Mouse (Mus musculus): Measurements from ENCODE around the gene Hoxb7. TPM values are rescaled to one million over a fixed set of nuclear protein-coding genes. Genes with fewer than 3 reads are reported as not detected.

Hoxb7 gene
- total and polyA plus RNA-seq, 2 experiments from 2014 or later = 0.20 TPM; not detected in 1

DNA sequence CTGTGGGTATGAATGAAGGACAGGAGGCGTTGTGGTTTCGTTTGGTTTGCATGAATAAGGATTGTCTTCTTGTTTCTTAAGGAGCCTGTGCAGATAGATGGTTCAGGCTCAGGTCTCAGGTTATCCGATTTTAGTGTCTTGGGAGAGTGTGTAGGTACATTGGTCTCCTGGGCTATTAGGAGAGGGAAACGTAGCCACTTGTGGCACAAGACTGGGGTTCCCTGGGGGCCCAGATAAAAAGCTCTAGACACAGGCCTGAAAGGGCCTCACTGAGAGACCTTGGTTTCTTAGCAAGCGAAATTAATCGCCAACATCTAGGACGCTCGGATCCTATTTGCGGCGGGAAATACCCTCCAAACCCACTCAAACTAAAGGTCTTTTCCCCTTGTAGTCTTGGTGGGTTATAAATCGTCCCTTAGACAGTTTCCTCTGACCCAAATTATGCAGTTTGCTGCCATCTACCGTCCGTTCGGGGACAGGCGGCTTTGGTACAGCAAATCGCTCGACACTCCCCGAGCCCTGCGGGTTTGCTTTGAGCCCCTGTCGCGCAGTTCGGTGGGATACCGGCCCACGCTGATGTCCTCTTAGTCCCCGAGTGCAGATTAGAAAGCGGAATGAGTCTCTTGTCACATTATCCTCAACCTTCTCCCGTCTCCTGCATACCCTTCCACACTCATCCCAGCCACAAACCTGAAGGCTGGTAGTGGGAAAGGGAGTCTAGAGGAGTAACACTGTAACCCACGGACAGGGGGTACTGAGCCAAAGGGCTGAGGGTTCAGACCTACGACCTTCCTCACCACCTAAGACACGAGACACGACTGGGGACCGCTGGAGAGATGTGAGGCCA lies 8.0 kb downstream of the Hoxb7 start:
- no peak overlapping the region for H3K4me3 ChIP-seq (ENCODE audit: low read depth, low read length)
- no peak overlapping the region for H3K4me2 ChIP-seq (ENCODE audit: low read depth, low read length)

DNA sequence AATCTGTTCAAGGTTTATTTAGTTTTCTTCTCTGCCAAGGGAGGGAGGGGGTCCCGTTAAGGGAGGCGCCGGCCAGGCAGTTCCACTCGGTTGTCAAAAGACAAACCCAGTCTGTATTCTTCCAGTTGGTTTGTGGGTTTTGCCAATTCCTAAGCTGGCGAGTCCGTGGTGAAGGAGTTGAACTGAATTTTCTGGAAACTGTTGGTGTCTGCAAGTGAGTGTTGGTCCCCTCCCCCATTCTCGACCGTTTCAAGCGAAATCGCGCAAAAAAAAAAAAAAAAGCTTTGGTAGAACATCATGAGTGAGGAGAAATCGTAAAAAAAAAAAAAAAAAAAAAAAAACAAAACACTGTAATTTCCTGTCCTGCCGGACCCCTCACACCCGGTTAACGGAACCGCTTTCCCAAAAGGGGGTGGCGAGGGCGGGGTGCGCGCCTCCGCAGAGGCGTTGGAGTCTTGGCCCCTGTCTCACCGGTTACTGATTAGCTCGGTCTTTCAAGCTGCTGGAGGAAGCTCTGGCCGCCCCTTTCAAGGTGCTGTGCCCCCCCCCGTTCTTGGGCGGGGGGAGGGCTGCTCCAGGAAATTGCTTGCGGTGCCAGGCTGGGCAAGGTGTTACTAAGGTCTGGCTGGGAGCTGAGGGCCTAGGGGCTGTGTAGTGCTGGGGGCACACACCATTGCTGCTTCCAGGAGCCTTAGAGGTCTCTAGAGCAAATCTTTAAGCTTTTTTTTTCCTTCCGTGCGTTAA lies 8.8 kb downstream of the Hoxb7 start:
- ATAC-seq (ENCODE audit: insufficient read depth, low read depth) (no peak), DNase-seq (ENCODE audit: low spot score) (no peak)
- H3K36me3 ChIP-seq (replicated peaks; ENCODE audit: control insufficient read depth, insufficient read depth, low read length) = no peaks in the 10 kb centered on the region
- peaks cover 100% of the 10 kb centered on the region for H3K27me3 ChIP-seq (ENCODE audit: control insufficient read depth, insufficient read depth, low read length)
- H3K4me3 ChIP-seq (ENCODE audit: low read depth, low read length) = no peak overlapping the region
- H3K27ac ChIP-seq (ENCODE audit: low read depth) = no peak overlapping the region
- 1% methylated on average over 29 of the region's 30 CpGs for WGBS
- no peaks in the 10 kb centered on the region for H3K9me3 ChIP-seq (replicated peaks; ENCODE audit: control insufficient read depth, low read length)
- H3K4me2 ChIP-seq (ENCODE audit: low read depth, low read length) = no peak overlapping the region
- H3K9ac ChIP-seq (replicated peaks; ENCODE audit: low read depth, low read length) = no peak overlapping the region
- H3K4me1 ChIP-seq (ENCODE audit: control insufficient read depth, insufficient read depth) = no peaks in the 10 kb centered on the region
- no peak for TF ChIP-seq CTCF (IDR thresholded peaks at IDR 0.05; ENCODE audit: low read depth)
- TF ChIP-seq EP300 (IDR thresholded peaks at IDR 0.05; ENCODE audit: low read depth) = no peak

More for the DNA sequence above, 8.0 kb downstream of the Hoxb7 start:
- TF ChIP-seq EP300 (IDR thresholded peaks at IDR 0.05; ENCODE audit: low read depth) (no peak), CTCF (IDR thresholded peaks at IDR 0.05; ENCODE audit: low read depth) (peak; percentile 72)
- ATAC-seq (ENCODE audit: insufficient read depth, low read depth) = peak; percentile 62; the same call in 1 of the 2 replicates
- H3K9ac ChIP-seq (replicated peaks; ENCODE audit: low read depth, low read length) = no peak overlapping the region
- no peaks in the 10 kb centered on the region for H3K9me3 ChIP-seq (replicated peaks; ENCODE audit: control insufficient read depth, low read length)
- H3K4me1 ChIP-seq (ENCODE audit: control insufficient read depth, insufficient read depth) = no peaks in the 10 kb centered on the region
- peaks cover 100% of the 10 kb centered on the region for H3K27me3 ChIP-seq (ENCODE audit: control insufficient read depth, insufficient read depth, low read length)
- WGBS = under 1% methylated on average over 32 of the region's 32 CpGs
- peak; percentile 58 for DNase-seq (ENCODE audit: low spot score)
- H3K27ac ChIP-seq (ENCODE audit: low read depth) = no peak overlapping the region
- H3K36me3 ChIP-seq (replicated peaks; ENCODE audit: control insufficient read depth, insufficient read depth, low read length) = no peaks in the 10 kb centered on the region

DNA sequence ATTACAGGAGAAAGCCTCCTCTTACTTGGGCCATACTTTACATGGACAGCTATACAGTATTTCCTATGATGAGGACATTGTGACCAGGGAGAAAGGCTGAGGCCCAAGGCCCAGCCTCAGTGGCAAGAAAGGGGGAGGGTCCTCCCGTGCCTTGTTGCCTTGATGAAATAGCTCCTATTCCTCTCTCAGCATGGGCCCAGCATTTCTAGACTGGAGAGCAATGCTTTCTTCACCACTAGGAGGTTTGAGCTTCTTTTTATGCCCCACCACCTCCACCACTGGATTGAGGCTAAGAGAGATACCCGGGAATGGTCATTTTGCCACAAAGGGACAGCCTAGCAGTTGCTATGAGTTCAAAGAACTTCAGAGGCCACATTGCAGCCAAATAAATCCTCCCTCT lies 10.6 kb downstream of the Hoxb7 start:
- H3K27me3 ChIP-seq (ENCODE audit: control insufficient read depth, insufficient read depth, low read length) = peaks cover 100% of the 10 kb centered on the region
- H3K36me3 ChIP-seq (replicated peaks; ENCODE audit: control insufficient read depth, insufficient read depth, low read length) = no peaks in the 10 kb centered on the region
- DNase-seq (ENCODE audit: low spot score) (no peak), ATAC-seq (ENCODE audit: insufficient read depth, low read depth) (no peak)
- H3K9ac ChIP-seq (replicated peaks; ENCODE audit: low read depth, low read length) = no peak overlapping the region
- H3K4me1 ChIP-seq (ENCODE audit: control insufficient read depth, insufficient read depth) = no peaks in the 10 kb centered on the region
- H3K27ac ChIP-seq (ENCODE audit: low read depth) = no peak overlapping the region
- no peak overlapping the region for H3K4me2 ChIP-seq (ENCODE audit: low read depth, low read length)
- H3K9me3 ChIP-seq (replicated peaks; ENCODE audit: control insufficient read depth, low read length) = no peaks in the 10 kb centered on the region
- WGBS = 8% methylated on average over 2 of the region's 2 CpGs
- TF ChIP-seq CTCF (IDR thresholded peaks at IDR 0.05; ENCODE audit: low read depth) (no peak), EP300 (IDR thresholded peaks at IDR 0.05; ENCODE audit: low read depth) (no peak)
- no peak overlapping the region for H3K4me3 ChIP-seq (ENCODE audit: low read depth, low read length)

DNA sequence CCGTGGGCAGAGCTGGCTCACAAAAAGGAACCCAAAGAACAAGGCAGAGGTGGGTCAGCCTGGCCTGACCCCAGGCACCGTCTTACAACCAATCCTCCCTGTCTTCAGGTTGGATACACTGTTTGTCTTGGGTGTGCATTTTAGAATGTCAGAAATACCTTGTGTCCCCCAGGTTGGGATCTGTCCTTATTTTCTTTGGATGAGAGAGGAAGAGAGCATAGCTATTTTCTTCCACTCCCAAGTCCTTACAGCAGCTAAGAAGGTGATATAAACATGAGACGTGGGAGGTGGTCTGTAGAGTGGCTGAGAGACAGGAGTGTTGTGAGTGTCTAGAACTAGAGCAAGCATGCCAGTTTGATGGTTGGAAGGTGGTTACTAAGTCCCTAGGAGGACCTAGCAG lies 11.0 kb downstream of the Hoxb7 start:
- Histone ChIP-seq H3K27me3 (ENCODE audit: control insufficient read depth, insufficient read depth, low read length) (peaks cover 100% of the 10 kb centered on the region), H3K36me3 (replicated peaks; ENCODE audit: control insufficient read depth, insufficient read depth, low read length) (no peaks in the 10 kb centered on the region), H3K9me3 (replicated peaks; ENCODE audit: control insufficient read depth, low read length) (no peaks in the 10 kb centered on the region), H3K4me2 (ENCODE audit: low read depth, low read length) (no peak overlapping the region), H3K4me3 (ENCODE audit: low read depth, low read length) (no peak overlapping the region), H3K9ac (replicated peaks; ENCODE audit: low read depth, low read length) (no peak overlapping the region), H3K4me1 (ENCODE audit: control insufficient read depth, insufficient read depth) (no peaks in the 10 kb centered on the region), H3K27ac (ENCODE audit: low read depth) (no peak overlapping the region)
- TF ChIP-seq EP300 (IDR thresholded peaks at IDR 0.05; ENCODE audit: low read depth) (no peak), CTCF (IDR thresholded peaks at IDR 0.05; ENCODE audit: low read depth) (no peak)
- DNase-seq (ENCODE audit: low spot score) (no peak), ATAC-seq (ENCODE audit: insufficient read depth, low read depth) (no peak)
- WGBS = 22% methylated on average over 3 of the region's 3 CpGs

DNA sequence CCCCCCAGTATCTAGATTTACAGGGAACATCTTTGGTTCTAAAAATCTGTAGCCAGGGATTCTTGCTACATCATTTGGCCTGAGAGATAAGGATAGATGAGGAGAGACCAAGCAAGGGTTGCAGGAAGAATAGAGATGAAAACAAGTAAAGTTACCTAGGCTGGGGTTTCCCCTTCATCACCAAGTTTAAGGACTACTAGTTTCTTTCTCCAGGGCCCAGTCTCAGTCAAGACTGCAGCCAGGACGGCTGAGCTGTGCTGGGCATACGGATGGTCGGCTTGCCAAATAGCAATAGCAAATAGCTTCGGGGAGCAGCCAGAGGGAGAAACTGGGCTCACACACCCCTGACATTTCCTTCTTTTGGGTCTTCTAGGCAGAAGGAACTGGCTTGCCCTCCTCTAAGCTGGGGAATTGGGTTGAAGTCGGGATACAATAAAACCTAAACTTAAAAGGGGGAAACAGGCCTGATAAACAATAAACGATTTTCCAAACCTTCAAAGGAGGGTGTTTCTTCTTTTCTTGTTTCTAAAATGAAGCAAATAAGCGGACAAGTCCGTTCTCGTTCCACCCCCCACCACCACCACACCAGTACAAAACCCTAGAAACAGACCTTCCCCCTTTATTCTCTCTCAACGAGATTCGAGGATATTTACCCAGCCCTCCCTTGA lies 11.7 kb downstream of the Hoxb7 start:
- H3K4me2 ChIP-seq (ENCODE audit: low read depth, low read length) = no peak overlapping the region
- WGBS = 7% methylated on average over 11 of the region's 11 CpGs
- TF ChIP-seq EP300 (IDR thresholded peaks at IDR 0.05; ENCODE audit: low read depth) (no peak), CTCF (IDR thresholded peaks at IDR 0.05; ENCODE audit: low read depth) (no peak)
- no peak overlapping the region for H3K27ac ChIP-seq (ENCODE audit: low read depth)
- H3K36me3 ChIP-seq (replicated peaks; ENCODE audit: control insufficient read depth, insufficient read depth, low read length) = no peaks in the 10 kb centered on the region
- ATAC-seq (ENCODE audit: insufficient read depth, low read depth) (no peak), DNase-seq (ENCODE audit: low spot score) (no peak)
- no peak overlapping the region for H3K4me3 ChIP-seq (ENCODE audit: low read depth, low read length)
- H3K4me1 ChIP-seq (ENCODE audit: control insufficient read depth, insufficient read depth) = no peaks in the 10 kb centered on the region
- peaks cover 100% of the 10 kb centered on the region for H3K27me3 ChIP-seq (ENCODE audit: control insufficient read depth, insufficient read depth, low read length)
- H3K9ac ChIP-seq (replicated peaks; ENCODE audit: low read depth, low read length) = no peak overlapping the region
- H3K9me3 ChIP-seq (replicated peaks; ENCODE audit: control insufficient read depth, low read length) = no peaks in the 10 kb centered on the region
